Mouse (Mus musculus) embryonic facial prominence, embryonic 13.5 days (tissue): ENCODE measurements at regions not wholly inside any gene's neighbourhood (a gene's known extent, or its start where the extent isn't known, plus 50 kb on each side); places are given as distances from the start of the nearest gene placed in this dataset.

Experiments used
- ATAC-seq: fragments of 200-750 bp; cut with Nextera tagmentation; 2 replicates; pipeline ENCODE4 v1.8.0; 2017; ENCODE audit warnings: low read depth; ENCODE audit not compliant: insufficient number of reproducible peaks, insufficient read depth, low FRiP score, low TSS enrichment
- H3K27ac ChIP-seq: fragments of 300-500 bp; sonication (generic); 2 replicates; pipeline ENCODE4 v1.5.1; 2015; ENCODE audit warnings: moderate library complexity, mild to moderate bottlenecking, inconsistent platforms
- H3K27me3 ChIP-seq: fragments of 300-500 bp; sonication (generic); 2 replicates; pipeline ENCODE4 v1.6.1; 2015; ENCODE audit warnings: mild to moderate bottlenecking, inconsistent platforms
- H3K36me3 ChIP-seq: fragments of 300-500 bp; sonication (generic); 2 replicates; pipeline ENCODE4 v1.6.1; 2015; ENCODE audit warnings: mild to moderate bottlenecking, inconsistent platforms
- H3K4me1 ChIP-seq: fragments of 300-500 bp; sonication (generic); 2 replicates; pipeline ENCODE4 v1.6.1; 2015; ENCODE audit warnings: inconsistent platforms
- H3K4me2 ChIP-seq: fragments of 300-500 bp; sonication (generic); 2 replicates; pipeline ENCODE4 v1.6.1; 2015; ENCODE audit warnings: moderate library complexity, mild to moderate bottlenecking, inconsistent platforms
- H3K4me3 ChIP-seq: fragments of 300-500 bp; sonication (generic); 2 replicates; pipeline ENCODE4 v1.5.1; 2015; ENCODE audit warnings: mild to moderate bottlenecking, inconsistent platforms
- H3K9ac ChIP-seq: fragments of 300-500 bp; sonication (generic); 2 replicates; pipeline ENCODE4 v1.6.1; 2015; ENCODE audit warnings: mild to moderate bottlenecking, inconsistent platforms
- H3K9me3 ChIP-seq: fragments of 300-500 bp; sonication (generic); 2 replicates; pipeline ENCODE4 v1.6.1; 2016; ENCODE audit warnings: inconsistent platforms
- WGBS: fragments of 180-500 bp; shearing (Covaris S2); methylation state at CpG from one replicate; pipeline ENCODE4 v1.1.7; 2015; ENCODE audit warnings: mixed read lengths; 5-methylcytosine and 5-hydroxymethylcytosine counted together

- no peak for ATAC-seq
Measured at GRCm38 (mm10) chr14:76657375-76657774, 100.7 kb upstream of the Serp2 start.

GRCm38 (mm10) chr14:76652356-76653126, 95.9 kb upstream of the Serp2 start:
- ATAC-seq, result no peak

More at GRCm38 (mm10) chr14:76657375-76657774, 100.7 kb upstream of the Serp2 start:
- WGBS, result 47% methylated on average over 7 of the region's 7 CpGs
- no peak overlapping the region for H3K4me3 ChIP-seq
- no peaks in the 10 kb centered on the region for H3K27me3 ChIP-seq
- H3K9ac ChIP-seq, result no peak overlapping the region
- no peaks in the 10 kb centered on the region for H3K9me3 ChIP-seq
- no peak overlapping the region for H3K4me2 ChIP-seq
- peaks cover 36% of the 10 kb centered on the region for H3K4me1 ChIP-seq
- peak overlapping the region; percentile 39; the same call in 1 of the 2 replicates for H3K27ac ChIP-seq
- H3K36me3 ChIP-seq, result no peaks in the 10 kb centered on the region

GRCm38 (mm10) chr14:76651096-76651495, 94.4 kb upstream of the Serp2 start:
- Histone ChIP-seq H3K36me3 (no peaks in the 10 kb centered on the region), H3K4me2 (no peak overlapping the region), H3K4me3 (no peak overlapping the region), H3K27ac (no peak overlapping the region), H3K4me1 (no peaks in the 10 kb centered on the region; the same call in none of the 2 replicates), H3K9me3 (no peaks in the 10 kb centered on the region), H3K9ac (no peak overlapping the region), H3K27me3 (no peaks in the 10 kb centered on the region)
- WGBS, result 90% methylated on average over 8 of the region's 8 CpGs
- no peak for ATAC-seq

More at GRCm38 (mm10) chr14:76652356-76653126, 95.9 kb upstream of the Serp2 start:
- no peak overlapping the region for H3K4me3 ChIP-seq
- H3K9me3 ChIP-seq, result no peaks in the 10 kb centered on the region
- H3K4me1 ChIP-seq, result peaks cover 9% of the 10 kb centered on the region
- no peaks in the 10 kb centered on the region for H3K27me3 ChIP-seq
- no peak overlapping the region for H3K9ac ChIP-seq
- H3K27ac ChIP-seq, result peak overlapping the region; percentile 1; the same call in 1 of the 2 replicates
- WGBS, result 63% methylated on average over 9 of the region's 9 CpGs
- H3K36me3 ChIP-seq, result no peaks in the 10 kb centered on the region
- H3K4me2 ChIP-seq, result no peak overlapping the region

- H3K27ac ChIP-seq, result no peak overlapping the region
- H3K9ac ChIP-seq, result no peak overlapping the region
- H3K9me3 ChIP-seq, result no peaks in the 10 kb centered on the region
- 87% methylated on average over 3 of the region's 3 CpGs for WGBS
- no peaks in the 10 kb centered on the region for H3K36me3 ChIP-seq
- no peak for ATAC-seq
- H3K4me2 ChIP-seq, result no peak overlapping the region
- no peaks in the 10 kb centered on the region for H3K27me3 ChIP-seq
- no peak overlapping the region for H3K4me3 ChIP-seq
- peaks cover 3% of the 10 kb centered on the region; the same call in 1 of the 2 replicates for H3K4me1 ChIP-seq
Measured at GRCm38 (mm10) chr14:76649927-76650326, 93.2 kb upstream of the Serp2 start.

GRCm38 (mm10) chr14:76644716-76645115, 88.0 kb upstream of the Serp2 start:
- H3K4me2 ChIP-seq, result no peak overlapping the region
- H3K27ac ChIP-seq, result peak overlapping the region; percentile 68
- no peak; the same call in 1 of the 2 replicates for ATAC-seq
- H3K27me3 ChIP-seq, result no peaks in the 10 kb centered on the region
- H3K4me1 ChIP-seq, result peaks cover 13% of the 10 kb centered on the region
- no peak overlapping the region for H3K4me3 ChIP-seq
- no peak overlapping the region for H3K9ac ChIP-seq
- WGBS, result 40% methylated on average over 3 of the region's 3 CpGs
- H3K36me3 ChIP-seq, result no peaks in the 10 kb centered on the region
- H3K9me3 ChIP-seq, result no peaks in the 10 kb centered on the region

GRCm38 (mm10) chr14:76641752-76642529, 85.3 kb upstream of the Serp2 start:
- no peak for ATAC-seq
- Histone ChIP-seq H3K36me3 (no peaks in the 10 kb centered on the region), H3K4me2 (no peak overlapping the region), H3K27ac (no peak overlapping the region), H3K9ac (no peak overlapping the region), H3K4me1 (peaks cover 13% of the 10 kb centered on the region), H3K9me3 (no peaks in the 10 kb centered on the region), H3K27me3 (no peaks in the 10 kb centered on the region), H3K4me3 (no peak overlapping the region)
- 93% methylated on average over 4 of the region's 4 CpGs for WGBS

GRCm38 (mm10) chr14:76633170-76633569, 76.5 kb upstream of the Serp2 start:
- Histone ChIP-seq H3K36me3 (no peaks in the 10 kb centered on the region), H3K27me3 (no peaks in the 10 kb centered on the region), H3K4me2 (no peak overlapping the region), H3K4me3 (no peak overlapping the region), H3K9me3 (0 out of 2 replicates have a peak, but pooled peaks cover 2% of the 10 kb centered on the region), H3K27ac (peak overlapping the region; percentile 8; the same call in 1 of the 2 replicates), H3K9ac (no peak overlapping the region), H3K4me1 (peaks cover 27% of the 10 kb centered on the region; the same call in 1 of the 2 replicates)
- ATAC-seq, result no peak
- 57% methylated on average over 6 of the region's 6 CpGs for WGBS

- H3K27ac ChIP-seq, result no peak overlapping the region
- H3K9ac ChIP-seq, result no peak overlapping the region
- H3K4me1 ChIP-seq, result peaks cover 27% of the 10 kb centered on the region; the same call in 1 of the 2 replicates
- WGBS, result 72% methylated on average over 6 of the region's 6 CpGs
- no peak overlapping the region for H3K4me3 ChIP-seq
- H3K9me3 ChIP-seq, result 0 out of 2 replicates have a peak, but pooled peaks cover 2% of the 10 kb centered on the region
- no peak for ATAC-seq
- no peaks in the 10 kb centered on the region for H3K36me3 ChIP-seq
- H3K27me3 ChIP-seq, result no peaks in the 10 kb centered on the region
- no peak overlapping the region for H3K4me2 ChIP-seq
Measured at GRCm38 (mm10) chr14:76632763-76633162, 76.1 kb upstream of the Serp2 start.

- 65% methylated on average over 6 of the region's 6 CpGs for WGBS
- Histone ChIP-seq H3K4me1 (peaks cover 27% of the 10 kb centered on the region; the same call in 1 of the 2 replicates), H3K4me2 (no peak overlapping the region), H3K9ac (no peak overlapping the region), H3K36me3 (no peaks in the 10 kb centered on the region), H3K27ac (no peak overlapping the region), H3K4me3 (no peak overlapping the region), H3K27me3 (no peaks in the 10 kb centered on the region), H3K9me3 (0 out of 2 replicates have a peak, but pooled peaks cover 2% of the 10 kb centered on the region)
- no peak for ATAC-seq
Measured at GRCm38 (mm10) chr14:76631740-76632139, 75.1 kb upstream of the Serp2 start.

GRCm38 (mm10) chr14:76631181-76631580, 74.5 kb upstream of the Serp2 start:
- Histone ChIP-seq H3K4me2 (no peak overlapping the region), H3K4me1 (peaks cover 27% of the 10 kb centered on the region; the same call in 1 of the 2 replicates), H3K4me3 (no peak overlapping the region), H3K27ac (no peak overlapping the region), H3K9ac (no peak overlapping the region), H3K9me3 (0 out of 2 replicates have a peak, but pooled peaks cover 2% of the 10 kb centered on the region), H3K36me3 (no peaks in the 10 kb centered on the region), H3K27me3 (no peaks in the 10 kb centered on the region)
- ATAC-seq, result no peak
- 75% methylated on average over 4 of the region's 4 CpGs for WGBS

- Histone ChIP-seq H3K27ac (no peak overlapping the region), H3K9ac (no peak overlapping the region), H3K36me3 (no peaks in the 10 kb centered on the region), H3K4me3 (no peak overlapping the region), H3K9me3 (0 out of 2 replicates have a peak, but pooled peaks cover 2% of the 10 kb centered on the region), H3K27me3 (no peaks in the 10 kb centered on the region), H3K4me2 (no peak overlapping the region), H3K4me1 (peaks cover 38% of the 10 kb centered on the region)
- ATAC-seq, result no peak
- WGBS, result 72% methylated on average over 11 of the region's 11 CpGs
Measured at GRCm38 (mm10) chr14:76629913-76630478, 73.3 kb upstream of the Serp2 start.
